Mouse (Mus musculus): ENCODE measurements at regions not wholly inside any gene's neighbourhood (a gene's known extent, or its start where the extent isn't known, plus 50 kb on each side); places are given as distances from the start of the nearest gene placed in this dataset.

DNA sequence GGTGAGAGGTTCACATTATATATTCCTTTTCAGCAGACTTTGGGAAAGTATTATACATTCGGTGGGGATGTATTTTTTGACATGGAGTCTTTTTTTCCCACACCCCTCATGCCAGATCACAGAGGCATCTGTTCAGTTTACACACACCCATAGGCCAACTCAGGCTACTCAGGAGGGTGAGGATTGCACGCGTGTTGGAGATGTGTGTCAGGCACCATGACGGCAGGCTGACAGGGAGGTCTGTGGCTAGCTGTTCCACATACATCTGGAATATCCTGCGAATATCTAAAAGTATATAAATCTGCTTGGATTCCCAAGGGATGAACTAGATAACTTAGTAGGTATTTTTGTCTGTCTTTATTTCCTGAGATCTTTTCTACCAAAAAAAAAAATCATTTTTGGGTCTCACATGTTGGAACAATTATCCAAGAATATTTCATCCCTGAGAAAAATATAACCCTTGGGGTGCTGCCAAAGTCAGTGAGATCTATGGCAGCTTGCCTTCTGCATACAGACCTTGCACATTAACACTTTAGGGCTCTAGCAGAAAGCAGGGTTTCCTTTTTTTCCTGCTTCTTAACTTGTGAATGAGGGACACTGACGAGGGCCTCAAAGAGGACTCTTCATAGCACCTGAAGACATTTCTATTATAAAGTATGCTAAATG, 260.4 kb upstream of the Dph6 start:
- DNase-seq = peak; percentile 64
- Histone ChIP-seq H3K4me1 (ENCODE audit: control insufficient read depth, insufficient read depth, low read length) (no peaks in the 10 kb centered on the region), H3K36me3 (ENCODE audit: control insufficient read depth, insufficient read depth, low read length) (no peaks in the 10 kb centered on the region), H3K27ac (ENCODE audit: insufficient read depth, low read depth, low read length) (peak overlapping the region; percentile 11; the same call in 1 of the 2 replicates), H3K27me3 (replicated peaks; ENCODE audit: control insufficient read depth, insufficient read depth, low read length) (no peaks in the 10 kb centered on the region), H3K4me3 (ENCODE audit: insufficient read depth, low read depth, low read length) (no peak overlapping the region)
- 75% methylated on average over 6 of the region's 6 CpGs for WGBS
- TF ChIP-seq CTCF (conservative IDR thresholded peaks at IDR 0.05; ENCODE audit: insufficient read depth, insufficient read length, low read depth, low read length) = no peak
- no peak for TF ChIP-seq POLR2A (IDR thresholded peaks at IDR 0.05; ENCODE audit: low read depth, low read length)

DNA sequence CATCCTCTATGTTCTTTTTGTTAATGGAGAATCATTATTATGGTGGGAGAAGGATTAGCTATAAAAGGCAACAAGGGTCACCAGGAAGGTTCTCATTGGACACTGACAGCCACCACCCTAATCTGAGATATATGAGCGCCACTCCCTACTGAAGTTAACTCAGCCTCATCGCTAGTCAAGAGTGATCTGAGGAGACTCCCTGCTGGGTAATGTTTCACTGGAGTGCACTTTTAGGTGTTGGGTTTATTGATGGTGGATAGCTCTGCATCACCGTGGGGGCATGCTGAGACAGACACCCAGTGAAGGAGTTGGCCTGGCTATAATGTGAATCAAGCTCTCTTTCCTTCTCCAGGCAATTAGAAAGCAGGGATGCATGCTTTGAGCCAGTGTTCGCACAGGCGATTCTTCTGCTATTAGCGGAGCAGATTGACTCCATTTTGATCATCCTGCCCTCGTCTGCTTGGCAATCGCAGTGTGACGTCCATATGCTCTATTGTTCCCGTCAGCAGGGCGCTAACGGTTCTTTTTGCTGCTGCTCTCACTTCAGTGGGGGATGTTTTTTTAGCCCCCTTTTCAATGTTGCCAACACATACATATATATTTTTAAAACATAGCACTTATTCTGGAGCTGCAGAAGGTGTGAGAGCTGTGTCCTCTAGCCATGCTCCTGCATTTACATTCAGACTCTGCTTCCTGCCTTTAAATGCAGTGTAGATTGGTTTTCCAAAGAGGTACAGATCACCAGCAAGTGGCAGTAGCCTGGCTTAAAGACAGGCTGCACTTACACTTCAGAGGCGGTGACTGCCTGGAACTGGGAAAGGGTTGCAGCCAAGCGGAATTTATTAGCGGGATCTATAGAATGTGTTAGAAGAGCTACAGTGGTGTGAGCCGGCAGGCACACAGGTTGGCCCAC, 263.9 kb upstream of the Dph6 start:
- DNase-seq = no peak
- no peak overlapping the region for H3K27ac ChIP-seq (ENCODE audit: insufficient read depth, low read depth, low read length)
- H3K4me3 ChIP-seq (ENCODE audit: insufficient read depth, low read depth, low read length) = no peak overlapping the region
- 55% methylated on average over 16 of the region's 16 CpGs for WGBS
- H3K27me3 ChIP-seq (replicated peaks; ENCODE audit: control insufficient read depth, insufficient read depth, low read length) = no peaks in the 10 kb centered on the region
- TF ChIP-seq POLR2A (IDR thresholded peaks at IDR 0.05; ENCODE audit: low read depth, low read length) (no peak), CTCF (conservative IDR thresholded peaks at IDR 0.05; ENCODE audit: insufficient read depth, insufficient read length, low read depth, low read length) (no peak)
- no peaks in the 10 kb centered on the region for H3K36me3 ChIP-seq (ENCODE audit: control insufficient read depth, insufficient read depth, low read length)
- no peaks in the 10 kb centered on the region for H3K4me1 ChIP-seq (ENCODE audit: control insufficient read depth, insufficient read depth, low read length)

GRCm38 (mm10) chr2:114923911-114924310, 269.1 kb upstream of the Dph6 start:
- 91% methylated on average over 2 of the region's 2 CpGs for WGBS
- DNase-seq = no peak
- H3K4me1 ChIP-seq (ENCODE audit: control insufficient read depth, insufficient read depth, low read length) = no peaks in the 10 kb centered on the region
- TF ChIP-seq POLR2A (IDR thresholded peaks at IDR 0.05; ENCODE audit: low read depth, low read length) (no peak), CTCF (conservative IDR thresholded peaks at IDR 0.05; ENCODE audit: insufficient read depth, insufficient read length, low read depth, low read length) (no peak)
- H3K4me3 ChIP-seq (ENCODE audit: insufficient read depth, low read depth, low read length) = no peak overlapping the region
- H3K27me3 ChIP-seq (replicated peaks; ENCODE audit: control insufficient read depth, insufficient read depth, low read length) = no peaks in the 10 kb centered on the region
- no peak overlapping the region for H3K27ac ChIP-seq (ENCODE audit: insufficient read depth, low read depth, low read length)
- H3K36me3 ChIP-seq (ENCODE audit: control insufficient read depth, insufficient read depth, low read length) = no peaks in the 10 kb centered on the region

DNA sequence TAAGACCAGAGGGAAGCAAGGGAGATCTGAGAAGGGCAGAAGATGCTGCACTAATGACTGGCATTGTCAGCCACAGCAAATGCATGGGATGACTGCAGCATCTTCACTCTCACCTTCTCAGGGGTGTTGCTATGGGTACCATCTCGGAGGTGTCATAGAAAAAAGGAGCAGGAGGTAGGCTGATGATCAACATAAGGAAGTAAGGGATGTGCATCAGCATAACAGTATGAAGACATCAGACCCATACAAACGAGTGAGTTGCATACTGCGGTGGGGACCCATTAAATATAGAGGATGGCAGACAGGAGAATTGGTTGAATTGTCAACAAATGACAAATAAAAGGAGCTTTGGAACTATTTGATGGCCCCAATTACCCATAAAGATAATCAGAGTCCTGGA, 280.7 kb upstream of the Dph6 start:
- WGBS = 76% methylated on average over 3 of the region's 3 CpGs
- H3K36me3 ChIP-seq (ENCODE audit: control insufficient read depth, insufficient read depth, low read length) = no peaks in the 10 kb centered on the region

GRCm38 (mm10) chr2:114938416-114939147, 283.8 kb upstream of the Dph6 start:
- Histone ChIP-seq H3K27ac (ENCODE audit: insufficient read depth, low read depth, low read length) (no peak overlapping the region), H3K4me3 (ENCODE audit: insufficient read depth, low read depth, low read length) (no peak overlapping the region), H3K4me1 (ENCODE audit: control insufficient read depth, insufficient read depth, low read length) (no peaks in the 10 kb centered on the region), H3K36me3 (ENCODE audit: control insufficient read depth, insufficient read depth, low read length) (no peaks in the 10 kb centered on the region), H3K27me3 (replicated peaks; ENCODE audit: control insufficient read depth, insufficient read depth, low read length) (no peaks in the 10 kb centered on the region)
- 63% methylated on average over 7 of the region's 7 CpGs for WGBS
- DNase-seq = no peak
- TF ChIP-seq POLR2A (IDR thresholded peaks at IDR 0.05; ENCODE audit: low read depth, low read length) (no peak), CTCF (conservative IDR thresholded peaks at IDR 0.05; ENCODE audit: insufficient read depth, insufficient read length, low read depth, low read length) (no peak)

More for the DNA sequence above, 280.7 kb upstream of the Dph6 start:
- no peak overlapping the region for H3K27ac ChIP-seq (ENCODE audit: insufficient read depth, low read depth, low read length)
- TF ChIP-seq CTCF (conservative IDR thresholded peaks at IDR 0.05; ENCODE audit: insufficient read depth, insufficient read length, low read depth, low read length) = no peak
- TF ChIP-seq POLR2A (IDR thresholded peaks at IDR 0.05; ENCODE audit: low read depth, low read length) = no peak
- DNase-seq = no peak
- H3K4me3 ChIP-seq (ENCODE audit: insufficient read depth, low read depth, low read length) = no peak overlapping the region
- no peaks in the 10 kb centered on the region for H3K27me3 ChIP-seq (replicated peaks; ENCODE audit: control insufficient read depth, insufficient read depth, low read length)
- H3K4me1 ChIP-seq (ENCODE audit: control insufficient read depth, insufficient read depth, low read length) = no peaks in the 10 kb centered on the region

GRCm38 (mm10) chr2:114966111-114966510, 311.3 kb upstream of the Dph6 start:
- H3K27me3 ChIP-seq (replicated peaks; ENCODE audit: control insufficient read depth, insufficient read depth, low read length) = no peaks in the 10 kb centered on the region
- H3K4me3 ChIP-seq (ENCODE audit: insufficient read depth, low read depth, low read length) = no peak overlapping the region
- no peak overlapping the region for H3K27ac ChIP-seq (ENCODE audit: insufficient read depth, low read depth, low read length)
- DNase-seq = no peak
- no peaks in the 10 kb centered on the region for H3K4me1 ChIP-seq (ENCODE audit: control insufficient read depth, insufficient read depth, low read length)
- H3K36me3 ChIP-seq (ENCODE audit: control insufficient read depth, insufficient read depth, low read length) = no peaks in the 10 kb centered on the region
- TF ChIP-seq POLR2A (IDR thresholded peaks at IDR 0.05; ENCODE audit: low read depth, low read length) (no peak), CTCF (conservative IDR thresholded peaks at IDR 0.05; ENCODE audit: insufficient read depth, insufficient read length, low read depth, low read length) (no peak)
- 76% methylated on average over 3 of the region's 3 CpGs for WGBS
